Mouse (Mus musculus) midbrain, postnatal 0 days (tissue): ENCODE results near the gene Sergef. TPM values are rescaled to one million over a fixed set of nuclear protein-coding genes. Genes with fewer than 3 reads are reported as not detected.

Source experiments
- ATAC-seq: fragments of 200-750 bp; cut with Nextera tagmentation; 2 replicates; pipeline ENCODE4 v1.8.0; 2017; ENCODE audit warnings: moderate number of reproducible peaks, mild to moderate bottlenecking, moderate TSS enrichment, moderate library complexity; ENCODE audit not compliant: low FRiP score
- DNase-seq: peaks from one replicate; pipeline ENCODE4 v3.0.0-alpha.2; 2015; ENCODE audit warnings: low spot score
- H3K27ac ChIP-seq: fragments of 300-500 bp; sonication (generic); 2 replicates; pipeline ENCODE4 v1.5.1; 2014; ENCODE audit warnings: low read depth, mild to moderate bottlenecking, low read length, mixed read lengths
- H3K27me3 ChIP-seq: fragments of 300-500 bp; sonication (generic); 2 replicates; pipeline ENCODE4 v1.6.1; 2014; ENCODE audit warnings: low read length, control low read depth, mixed read lengths; ENCODE audit not compliant: insufficient read depth
- H3K36me3 ChIP-seq: fragments of 300-500 bp; sonication (generic); 2 replicates; pipeline ENCODE4 v1.6.1; 2014; ENCODE audit warnings: low read length, control low read depth, mixed read lengths; ENCODE audit not compliant: insufficient read depth
- H3K4me1 ChIP-seq: fragments of 300-500 bp; sonication (generic); 2 replicates; pipeline ENCODE4 v1.6.1; 2014; ENCODE audit warnings: mild to moderate bottlenecking, control low read depth, antibody characterized with exemption, low read length, mixed read lengths; ENCODE audit not compliant: insufficient read depth
- H3K4me2 ChIP-seq: fragments of 300-500 bp; sonication (generic); 2 replicates; pipeline ENCODE4 v1.6.1; 2014; ENCODE audit warnings: low read depth, mild to moderate bottlenecking, low read length, mixed read lengths; ENCODE audit not compliant: poor library complexity, severe bottlenecking
- H3K4me3 ChIP-seq: fragments of 300-500 bp; sonication (generic); 2 replicates; pipeline ENCODE4 v1.5.1; 2014; ENCODE audit warnings: low read depth, mild to moderate bottlenecking, low read length, moderate library complexity
- H3K9ac ChIP-seq: fragments of 300-500 bp; sonication (generic); replicated peaks from 2 replicates; pipeline ENCODE4 v1.6.1; 2014; ENCODE audit warnings: mild to moderate bottlenecking, low read length, moderate library complexity, mixed read lengths; ENCODE audit not compliant: poor library complexity, severe bottlenecking
- H3K9me3 ChIP-seq: fragments of 300-500 bp; sonication (generic); 2 replicates; pipeline ENCODE4 v1.6.1; 2016; ENCODE audit warnings: low read length, control low read depth
- CTCF ChIP-seq: IDR thresholded peaks from 2 replicates; pipeline ENCODE4 v1.5.1; 2016; ENCODE audit warnings: antibody characterized with exemption, mild to moderate bottlenecking
- WGBS: fragments of 180-500 bp; shearing (Covaris S2); extraction: QIAGEN DNeasy Blood & Tissue Kit; methylation state at CpG from one replicate; pipeline ENCODE4 v1.1.7; 2014; 5-methylcytosine and 5-hydroxymethylcytosine counted together
- polyA plus RNA-seq: library from polyadenylated mRNA; unstranded; fragments of >200 nt; fragmentation: Nextera tagmentation; extraction: Ambion mirVana; gene quantifications from 2 replicates; pipeline ENCODE4 v1.2.1, GENCODE M21; 2015
- total RNA-seq: library from RNA; depleted of rRNA; stranded (reverse); fragments of >200 nt; gene quantifications from 2 replicates; pipeline ENCODE4 v1.2.3, GENCODE M21; 2014

Sergef gene
- total and polyA plus RNA-seq, 2 experiments from 2014 or later = 47.5 to 50.9 TPM

DNA sequence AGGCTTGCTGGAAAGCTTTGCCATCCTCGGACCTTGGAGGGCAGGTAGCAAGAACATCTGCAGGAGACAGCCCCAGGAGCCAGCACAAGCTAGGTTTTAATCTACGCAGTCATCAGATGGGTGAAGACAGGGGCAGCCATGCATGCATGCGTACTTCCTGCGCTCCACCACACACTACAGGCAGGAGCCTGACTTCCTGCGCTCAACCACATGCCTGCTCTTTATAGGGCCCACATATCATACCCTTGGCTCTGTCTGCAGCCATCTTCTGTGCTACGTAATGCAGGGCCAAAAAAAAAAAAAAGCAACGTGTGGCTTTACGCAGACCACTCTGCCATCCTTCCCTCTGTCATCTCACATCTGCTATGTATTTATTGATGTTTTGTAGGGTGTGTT, 32.6 kb downstream of the Sergef start:
- DNase-seq = no peak
- peak; percentile 50 for ATAC-seq
- 71% methylated on average over 8 of the region's 8 CpGs for WGBS
- Histone ChIP-seq H3K9me3 (no peaks in the 10 kb centered on the region), H3K27ac (no peak overlapping the region), H3K36me3 (peaks cover 30% of the 10 kb centered on the region), H3K4me1 (no peaks in the 10 kb centered on the region; the same call in 1 of the 2 replicates), H3K4me3 (no peak overlapping the region), H3K9ac (no peak overlapping the region), H3K4me2 (no peak overlapping the region), H3K27me3 (no peaks in the 10 kb centered on the region)
- TF ChIP-seq CTCF = no peak

DNA sequence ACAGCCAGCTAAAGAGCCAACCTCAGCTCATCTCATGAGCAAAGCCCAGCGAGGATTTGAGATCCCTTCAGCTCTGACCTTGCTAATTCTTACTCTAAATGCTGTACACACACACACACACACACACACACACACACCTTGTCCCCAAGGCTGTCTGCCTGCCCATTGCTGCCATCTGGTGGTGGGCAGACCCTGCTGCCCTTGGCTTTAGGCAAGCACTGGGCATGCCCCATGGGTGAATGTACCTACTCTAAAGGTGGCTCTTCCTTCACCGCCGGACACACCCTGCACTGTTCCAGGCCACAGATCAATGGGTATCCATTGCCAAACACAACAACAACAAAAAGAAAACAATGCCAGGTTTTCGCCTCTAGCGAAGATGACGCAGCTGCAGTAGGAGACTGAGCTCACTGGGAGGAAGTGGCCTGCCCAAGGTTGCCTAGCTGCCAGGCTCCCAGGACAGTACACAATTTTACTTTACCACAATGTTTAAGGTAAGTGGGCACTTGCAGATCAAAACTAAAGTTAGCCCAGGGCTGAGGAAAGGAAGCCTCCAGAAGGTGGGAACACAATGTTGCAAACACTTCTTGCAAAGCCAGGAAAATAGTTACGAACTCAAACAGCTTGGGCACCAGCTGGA, 33.1 kb downstream of the Sergef start:
- no peak overlapping the region for H3K4me2 ChIP-seq
- H3K27ac ChIP-seq = no peak overlapping the region
- DNase-seq = peak; percentile 85
- 80% methylated on average over 7 of the region's 7 CpGs for WGBS
- H3K9ac ChIP-seq = no peak overlapping the region
- H3K4me3 ChIP-seq = no peak overlapping the region
- H3K36me3 ChIP-seq = peaks cover 25% of the 10 kb centered on the region
- peak; percentile 97 for TF ChIP-seq CTCF
- H3K27me3 ChIP-seq = no peaks in the 10 kb centered on the region
- no peaks in the 10 kb centered on the region for H3K9me3 ChIP-seq
- no peaks in the 10 kb centered on the region; the same call in 1 of the 2 replicates for H3K4me1 ChIP-seq
- ATAC-seq = peak; percentile 53; the same call in 1 of the 2 replicates

DNA sequence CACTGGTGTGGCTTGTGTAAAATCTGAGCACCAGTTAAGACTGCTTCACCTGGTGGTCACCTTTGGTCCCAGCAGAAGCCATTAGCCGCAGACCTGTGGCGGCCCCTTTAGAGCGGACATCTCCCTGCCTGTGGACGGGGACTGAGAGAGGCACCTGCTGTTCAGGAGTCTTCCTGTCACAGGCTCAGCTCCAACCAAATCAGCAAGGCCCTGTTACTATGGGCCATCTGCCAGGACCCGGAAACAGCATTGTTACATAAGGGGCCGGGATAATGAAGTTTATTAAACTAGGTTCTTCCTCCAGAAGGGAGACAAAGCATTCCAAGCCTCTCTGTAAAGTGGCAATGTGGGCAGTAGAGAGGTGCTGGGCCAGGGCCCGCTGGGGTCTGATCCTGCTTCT, 36.6 kb downstream of the Sergef start:
- no peak for DNase-seq
- Histone ChIP-seq H3K4me3 (no peak overlapping the region), H3K9ac (no peak overlapping the region), H3K4me1 (no peaks in the 10 kb centered on the region; the same call in 1 of the 2 replicates), H3K4me2 (no peak overlapping the region), H3K27ac (no peak overlapping the region), H3K27me3 (no peaks in the 10 kb centered on the region), H3K9me3 (no peaks in the 10 kb centered on the region), H3K36me3 (peaks cover 7% of the 10 kb centered on the region)
- no peak for ATAC-seq
- WGBS = 80% methylated on average over 7 of the region's 7 CpGs
- no peak for TF ChIP-seq CTCF

DNA sequence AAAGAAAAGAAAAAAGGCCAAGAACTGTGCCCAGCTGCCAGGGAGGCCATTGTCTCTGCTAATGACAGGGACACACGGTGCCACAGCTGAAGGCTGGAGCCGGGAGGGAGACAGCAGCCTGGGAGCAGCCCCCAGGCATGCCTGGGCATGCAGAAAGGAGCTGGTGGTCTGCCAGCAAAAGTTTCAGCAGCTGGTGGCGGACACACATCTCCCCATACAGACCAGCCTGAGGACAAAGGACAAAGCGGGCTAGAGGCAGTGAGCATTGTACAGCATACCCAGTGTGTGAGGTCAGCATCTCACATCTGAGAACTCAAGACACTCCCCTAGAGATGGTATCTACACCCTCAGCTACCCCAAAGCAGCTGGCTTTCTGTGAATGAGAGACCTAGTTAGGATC, 37.5 kb downstream of the Sergef start:
- Histone ChIP-seq H3K9me3 (no peaks in the 10 kb centered on the region), H3K9ac (no peak overlapping the region), H3K36me3 (peaks cover 7% of the 10 kb centered on the region), H3K27ac (0 out of 2 replicates have a peak overlapping the region, but pooled peaks have one; percentile 18), H3K4me1 (no peaks in the 10 kb centered on the region; the same call in 1 of the 2 replicates), H3K4me2 (no peak overlapping the region), H3K27me3 (no peaks in the 10 kb centered on the region), H3K4me3 (no peak overlapping the region)
- ATAC-seq = peak; percentile 50; the same call in 1 of the 2 replicates
- DNase-seq = peak; percentile 79
- TF ChIP-seq CTCF = no peak
- 38% methylated on average over 4 of the region's 4 CpGs for WGBS

DNA sequence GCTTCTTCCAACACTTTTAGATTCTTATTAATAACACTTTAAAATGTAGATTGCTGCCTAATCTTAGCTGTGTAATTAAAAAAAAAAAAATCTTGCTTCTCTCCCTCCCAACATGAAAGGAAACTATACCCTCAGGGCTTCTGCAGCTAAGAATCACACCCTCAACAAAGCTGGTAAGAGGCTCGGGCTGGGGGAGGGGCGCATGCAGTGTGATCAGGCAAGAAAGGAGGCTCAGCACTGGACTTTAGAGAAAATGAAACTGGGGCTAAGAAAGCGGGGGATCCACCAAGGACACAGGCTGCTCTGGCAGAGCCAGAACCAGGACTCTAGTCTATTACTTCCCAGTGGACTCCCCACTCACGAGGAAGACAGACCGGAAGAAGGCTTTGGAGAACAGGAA, 38.5 kb downstream of the Sergef start:
- no peaks in the 10 kb centered on the region for H3K27me3 ChIP-seq
- no peak overlapping the region for H3K4me2 ChIP-seq

DNA sequence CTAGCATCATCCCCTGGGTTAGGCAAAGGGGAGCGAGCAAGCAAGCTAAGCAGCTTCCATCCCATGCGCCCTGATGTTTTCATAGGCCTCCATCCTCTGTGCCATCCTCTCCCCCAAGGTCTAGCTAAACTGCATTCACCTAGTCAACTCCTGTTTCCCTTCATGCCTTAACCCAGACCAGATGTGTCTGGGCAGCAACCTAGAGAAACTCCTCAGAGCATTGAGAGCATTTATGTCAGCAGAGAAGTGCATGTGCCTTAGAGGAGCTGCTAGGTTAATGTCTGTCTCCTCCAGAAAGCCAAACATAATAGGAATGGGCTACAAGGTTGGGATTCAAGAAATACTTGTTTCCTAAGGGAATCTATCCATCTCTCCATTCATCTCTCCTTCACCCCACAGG, 42.6 kb downstream of the Sergef start:
- Histone ChIP-seq H3K27me3 (no peaks in the 10 kb centered on the region), H3K36me3 (no peaks in the 10 kb centered on the region), H3K9me3 (no peaks in the 10 kb centered on the region), H3K9ac (no peak overlapping the region), H3K27ac (no peak overlapping the region), H3K4me1 (no peaks in the 10 kb centered on the region; the same call in 1 of the 2 replicates), H3K4me2 (no peak overlapping the region), H3K4me3 (no peak overlapping the region)
- TF ChIP-seq CTCF = no peak
- DNase-seq (no peak), ATAC-seq (no peak)
- 95% methylated on average over 2 of the region's 2 CpGs for WGBS

More for the DNA sequence above, 38.5 kb downstream of the Sergef start:
- Histone ChIP-seq H3K4me1 (no peaks in the 10 kb centered on the region; the same call in 1 of the 2 replicates), H3K27ac (peak overlapping the region; percentile 55; the same call in 1 of the 2 replicates), H3K36me3 (peaks cover 7% of the 10 kb centered on the region), H3K9ac (no peak overlapping the region), H3K4me3 (no peak overlapping the region), H3K9me3 (no peaks in the 10 kb centered on the region)
- ATAC-seq (no peak), DNase-seq (peak; percentile 44)
- 53% methylated on average over 5 of the region's 5 CpGs for WGBS
- TF ChIP-seq CTCF = no peak
